Mouse (Mus musculus) lung, postnatal 25 days (tissue): ENCODE measurements around the gene 1700049E17Rik2.
"Not testable (repeated sequence)": the region's sequence is repeated elsewhere in the genome, so short reads cannot be mapped to it uniquely, and the experiment has no call there.

Source experiments
- DNase-seq: peaks from one replicate; pipeline ENCODE4 v3.0.0; 2022; ENCODE audit warnings: low spot score

The 1700049E17Rik2 gene

GRCm38 (mm10) chr14:41572911-41573310 is at the start of gene 1700049E17Rik2:
TSS of gene 1700049E17Rik2 (plus strand) at chr14:41573211.
- not testable (repeated sequence) for DNase-seq

DNA sequence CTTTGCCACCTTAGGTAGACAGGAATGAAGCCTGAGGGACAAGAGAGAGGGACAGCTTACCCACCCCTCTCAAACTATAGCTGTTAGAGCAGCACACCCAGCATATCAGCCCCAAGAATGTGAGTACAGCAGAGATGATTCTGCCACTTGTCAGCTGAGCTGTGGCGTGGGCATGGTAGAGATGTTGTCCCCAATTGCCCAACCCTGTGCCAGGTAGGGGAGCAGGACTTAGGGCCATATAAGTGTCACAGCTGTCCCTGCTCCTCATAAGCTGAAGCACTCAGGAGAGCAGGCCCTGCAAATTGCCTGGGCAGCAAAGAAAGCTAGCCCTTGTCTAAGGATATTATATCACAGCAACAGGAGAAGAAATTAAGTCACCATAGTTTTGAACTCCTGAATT is 48.3 kb upstream of the 1700049E17Rik2 start:
- DNase-seq = not testable (repeated sequence)

GRCm38 (mm10) chr14:41555483-41555882 is 17.5 kb upstream of the 1700049E17Rik2 start, which contains the start of gene Gm7970:
TSS of gene Gm7970 (minus strand) at chr14:41555583.
- DNase-seq = not testable (repeated sequence)

DNA sequence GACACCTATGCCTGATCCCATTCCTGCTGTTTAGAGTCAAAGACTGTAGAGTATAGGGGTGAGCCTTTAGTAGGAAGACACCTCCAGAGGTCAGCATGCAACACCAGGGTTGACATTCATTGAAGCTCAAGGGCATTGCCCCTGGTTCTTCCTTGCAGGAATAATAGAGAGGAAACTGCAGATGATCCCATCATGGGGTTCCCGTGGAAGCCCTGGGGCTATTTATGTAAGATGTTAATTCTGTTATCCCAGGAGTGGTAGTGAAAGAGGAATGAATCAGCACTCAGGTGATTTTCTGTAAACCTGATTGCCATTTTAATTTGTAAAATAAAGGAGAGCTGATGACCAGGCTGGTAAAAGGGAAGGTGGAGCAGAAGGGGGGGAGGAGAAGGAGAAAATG is 13.3 kb downstream of the 1700049E17Rik2 start:
- DNase-seq = not testable (repeated sequence)

- DNase-seq = not testable (repeated sequence)
These were observed 27.9 kb downstream of the 1700049E17Rik2 start for GRCm38 (mm10) chr14:41600935-41601334.

GRCm38 (mm10) chr14:41610690-41611089 is 37.7 kb downstream of the 1700049E17Rik2 start:
- DNase-seq = peak; percentile 1

GRCm38 (mm10) chr14:41622535-41622934 is 49.5 kb downstream of the 1700049E17Rik2 start:
- DNase-seq = not testable (repeated sequence)

DNA sequence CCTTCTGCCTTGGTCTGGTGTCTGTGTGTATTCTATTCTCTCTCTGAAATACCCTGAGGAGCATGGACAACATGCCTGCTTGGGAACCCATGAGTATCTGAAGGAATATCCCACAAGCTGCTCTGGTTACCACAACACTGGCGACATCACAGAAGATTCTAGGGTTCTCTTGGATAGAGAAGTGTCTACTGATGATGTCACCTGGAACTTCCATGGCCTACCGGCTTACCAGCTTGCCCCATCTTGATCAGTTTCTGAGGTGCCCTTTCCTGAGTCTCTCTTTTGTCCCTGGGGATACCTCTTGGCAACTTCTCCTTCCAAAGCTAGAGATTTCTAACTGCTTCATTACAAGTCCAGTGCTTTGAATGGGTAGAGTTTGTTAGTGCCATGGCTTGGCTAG is 51.5 kb downstream of the 1700049E17Rik2 start, which contains the start of gene Gm3072:
Gene Gm3072 (minus strand): TSS at position 101 of the 400 bp plus-strand sequence.
- not testable (repeated sequence) for DNase-seq

DNA sequence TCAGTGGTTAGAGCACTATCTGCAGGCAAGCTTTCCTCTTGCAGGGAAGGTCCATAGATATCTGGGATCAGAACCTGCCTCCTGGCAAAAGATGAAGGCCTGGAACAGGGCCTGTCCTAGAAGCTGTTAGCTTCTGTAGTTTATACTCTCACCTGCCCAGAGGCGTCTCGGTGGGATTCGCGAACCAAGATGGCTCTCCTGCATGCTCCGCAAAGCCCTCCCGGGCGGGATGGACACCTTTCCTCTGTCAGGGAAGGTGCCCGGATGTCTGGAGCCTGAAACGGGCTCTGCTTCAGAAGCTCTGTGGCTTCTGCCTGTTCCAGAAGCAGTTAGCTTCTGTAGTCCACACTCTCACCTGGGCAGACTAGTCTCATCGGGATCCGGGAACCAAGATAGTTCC is 57.1 kb downstream of the 1700049E17Rik2 start:
- not testable (repeated sequence) for DNase-seq
